Mouse (Mus musculus) CH12.LX (cell line): ENCODE data around the gene Vapb.

Source experiments
- BHLHE40 ChIP-seq: IDR thresholded peaks from 2 replicates; pipeline ENCODE4 v1.6.1; 2011; ENCODE audit warnings: mild to moderate bottlenecking, low read depth, low read length, improper control_type of control experiment
- CHD2 ChIP-seq: IDR thresholded peaks from 2 replicates; pipeline ENCODE4 v1.6.1; 2011; ENCODE audit warnings: low read length, improper control_type of control experiment
- CTCF ChIP-seq, 2 experiments: IDR thresholded peaks in 1 of 2; conservative IDR thresholded peaks in 1 of 2; 2 replicates each; pipeline ENCODE4 v1.5.1; 2011 to 2012; ENCODE audit warnings: low read depth in 2 of 2, low read length in 2 of 2, improper control_type of control experiment in 1 of 2, inconsistent platforms in 1 of 2, mild to moderate bottlenecking in 1 of 2, moderate library complexity in 1 of 2
- MAFK ChIP-seq: IDR thresholded peaks from 2 replicates; pipeline ENCODE4 v1.6.1; 2011; ENCODE audit warnings: low read length, improper control_type of control experiment; ENCODE audit not compliant: insufficient replicate concordance
- PAX5 ChIP-seq: IDR thresholded peaks from 2 replicates; pipeline ENCODE4 v1.6.1; 2012; ENCODE audit warnings: low read length, inconsistent platforms, mixed read lengths
- POLR2A ChIP-seq: IDR thresholded peaks from 2 replicates; pipeline ENCODE4 v1.6.1; 2011; ENCODE audit warnings: low read depth, mild to moderate bottlenecking, improper control_type of control experiment, low read length
- RAD21 ChIP-seq: IDR thresholded peaks from 2 replicates; pipeline ENCODE4 v1.6.1; 2011; ENCODE audit warnings: low read depth, mild to moderate bottlenecking, low read length, improper control_type of control experiment, moderate library complexity
- UBTF ChIP-seq: IDR thresholded peaks from 2 replicates; pipeline ENCODE4 v1.6.1; 2012; ENCODE audit warnings: low read depth, mild to moderate bottlenecking, inconsistent platforms, low read length, improper control_type of control experiment, moderate library complexity
- ZMIZ1 ChIP-seq: IDR thresholded peaks from 2 replicates; pipeline ENCODE4 v1.6.1; 2012; ENCODE audit warnings: low read depth, mild to moderate bottlenecking, inconsistent platforms, low read length, improper control_type of control experiment

DNA sequence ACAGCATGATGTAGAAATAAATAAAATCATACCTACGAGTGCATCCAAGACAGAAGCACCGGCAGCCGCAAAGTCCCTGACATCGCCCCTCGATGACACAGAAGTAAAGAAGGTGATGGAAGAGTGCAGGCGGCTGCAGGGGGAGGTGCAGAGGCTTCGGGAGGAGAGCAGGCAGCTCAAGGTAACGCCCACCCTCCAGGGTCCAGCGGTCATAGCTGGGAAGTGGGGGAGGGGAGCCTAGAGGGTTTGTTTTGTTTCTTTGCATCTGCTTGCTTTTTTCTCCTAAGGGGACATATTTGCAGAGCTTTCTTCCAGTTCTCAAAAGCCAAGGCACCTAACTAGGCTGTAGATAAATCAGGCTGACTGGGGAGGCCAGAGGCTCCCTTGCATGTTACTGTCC, 38.8 kb downstream of the Vapb start:
- TF ChIP-seq BHLHE40 (no peak), CTCF (conservative IDR thresholded peaks at IDR 0.05 in 1 of 2, IDR thresholded peaks at IDR 0.05 in 1 of 2; ENCODE audit: low read depth in 2 of 2, low read length in 2 of 2) (no peak), POLR2A (no peak), CHD2 (no peak), MAFK (no peak), RAD21 (no peak), UBTF (no peak), ZMIZ1 (no peak), PAX5 (no peak)
